Mouse (Mus musculus): Measurements from ENCODE around the gene Zfp628. TPM values are rescaled to one million over a fixed set of nuclear protein-coding genes. Genes with fewer than 3 reads are reported as not detected.

Gene Zfp628
- polyA plus RNA-seq, 1 experiment from 2014 or later: 3.3 TPM

- peaks cover 44% of the 10 kb centered on the region for H3K4me1 ChIP-seq
- no peaks in the 10 kb centered on the region for H3K27me3 ChIP-seq (replicated peaks)
- peaks cover 31% of the 10 kb centered on the region for H3K36me3 ChIP-seq
- H3K9me3 ChIP-seq: no peaks in the 10 kb centered on the region
- no peak for ATAC-seq (ENCODE audit: insufficient read depth, low FRiP score, low read depth)
- 88% methylated on average over 21 of the region's 21 CpGs for WGBS
- no peak overlapping the region for H3K27ac ChIP-seq
- H3K9ac ChIP-seq: no peak overlapping the region
- no peak overlapping the region for H3K4me3 ChIP-seq (replicated peaks)
- H3K4me2 ChIP-seq: no peak overlapping the region
Measured at GRCm38 (mm10) chr7:4919096-4919495, 4.1 kb downstream of the Zfp628 start.

GRCm38 (mm10) chr7:4919971-4920370 is 5.0 kb downstream of the Zfp628 start:
- Histone ChIP-seq H3K27ac (no peak overlapping the region), H3K4me1 (peaks cover 43% of the 10 kb centered on the region), H3K4me3 (replicated peaks) (no peak overlapping the region), H3K27me3 (replicated peaks) (no peaks in the 10 kb centered on the region), H3K9ac (no peak overlapping the region), H3K36me3 (peaks cover 31% of the 10 kb centered on the region), H3K4me2 (no peak overlapping the region), H3K9me3 (no peaks in the 10 kb centered on the region)
- 85% methylated on average over 21 of the region's 21 CpGs for WGBS
- ATAC-seq (ENCODE audit: insufficient read depth, low FRiP score, low read depth): no peak

GRCm38 (mm10) chr7:4920496-4920895 is 5.5 kb downstream of the Zfp628 start:
- H3K36me3 ChIP-seq: peaks cover 31% of the 10 kb centered on the region
- H3K9ac ChIP-seq: no peak overlapping the region
- H3K4me3 ChIP-seq (replicated peaks): no peak overlapping the region
- 89% methylated on average over 19 of the region's 19 CpGs for WGBS
- no peak overlapping the region for H3K4me2 ChIP-seq
- no peak for ATAC-seq (ENCODE audit: insufficient read depth, low FRiP score, low read depth)
- H3K27me3 ChIP-seq (replicated peaks): no peaks in the 10 kb centered on the region
- H3K4me1 ChIP-seq: peaks cover 48% of the 10 kb centered on the region
- H3K9me3 ChIP-seq: no peaks in the 10 kb centered on the region
- peak overlapping the region; percentile 59 for H3K27ac ChIP-seq

- no peaks in the 10 kb centered on the region for H3K9me3 ChIP-seq
- H3K36me3 ChIP-seq: peaks cover 31% of the 10 kb centered on the region
- no peak overlapping the region for H3K4me3 ChIP-seq (replicated peaks)
- no peak overlapping the region for H3K4me2 ChIP-seq
- peaks cover 50% of the 10 kb centered on the region for H3K4me1 ChIP-seq
- peak overlapping the region; percentile 59 for H3K27ac ChIP-seq
- WGBS: 58% methylated on average over 23 of the region's 23 CpGs
- ATAC-seq (ENCODE audit: insufficient read depth, low FRiP score, low read depth): no peak
- H3K9ac ChIP-seq: no peak overlapping the region
- H3K27me3 ChIP-seq (replicated peaks): no peaks in the 10 kb centered on the region
Measured at GRCm38 (mm10) chr7:4920976-4921823, 6.2 kb downstream of the Zfp628 start.

- Histone ChIP-seq H3K4me1 (peaks cover 50% of the 10 kb centered on the region), H3K4me2 (peak within 1 kb of the TSS; percentile 57), H3K9ac (no peak within 1 kb of the TSS), H3K27me3 (replicated peaks) (no peaks in the 10 kb centered on the region), H3K36me3 (peaks cover 31% of the 10 kb centered on the region), H3K4me3 (replicated peaks) (peak within 1 kb of the TSS; percentile 26), H3K27ac (peak within 1 kb of the TSS; percentile 93), H3K9me3 (no peaks in the 10 kb centered on the region)
- ATAC-seq (ENCODE audit: insufficient read depth, low FRiP score, low read depth): no peak
- 29% methylated on average over 8 of the region's 8 CpGs for WGBS
Measured at GRCm38 (mm10) chr7:4921824-4922482, 6.9 kb downstream of the Zfp628 start, which contains the start of gene Nat14. Gene Nat14 (plus strand): TSS chr7:4922028.

GRCm38 (mm10) chr7:4922508-4922907 is 7.5 kb downstream of the Zfp628 start:
- Histone ChIP-seq H3K4me3 (replicated peaks) (peak overlapping the region; percentile 26), H3K4me1 (peaks cover 52% of the 10 kb centered on the region), H3K9ac (no peak overlapping the region), H3K4me2 (peak overlapping the region; percentile 57), H3K9me3 (no peaks in the 10 kb centered on the region), H3K27me3 (replicated peaks) (no peaks in the 10 kb centered on the region), H3K36me3 (peaks cover 31% of the 10 kb centered on the region), H3K27ac (peak overlapping the region; percentile 93; the same call in 1 of the 2 replicates)
- 2% methylated on average over 14 of the region's 14 CpGs for WGBS
- no peak for ATAC-seq (ENCODE audit: insufficient read depth, low FRiP score, low read depth)

- WGBS: 2% methylated on average over 14 of the region's 14 CpGs
- no peak overlapping the region for H3K9ac ChIP-seq
- H3K27me3 ChIP-seq (replicated peaks): no peaks in the 10 kb centered on the region
- peak overlapping the region; percentile 26 for H3K4me3 ChIP-seq (replicated peaks)
- peaks cover 31% of the 10 kb centered on the region for H3K36me3 ChIP-seq
- H3K9me3 ChIP-seq: no peaks in the 10 kb centered on the region
- H3K4me1 ChIP-seq: peaks cover 52% of the 10 kb centered on the region
- H3K4me2 ChIP-seq: peak overlapping the region; percentile 57
- no peak for ATAC-seq (ENCODE audit: insufficient read depth, low FRiP score, low read depth)
- peak overlapping the region; percentile 93 for H3K27ac ChIP-seq
Measured at GRCm38 (mm10) chr7:4922931-4923565, 8.0 kb downstream of the Zfp628 start.

- no peak for ATAC-seq (ENCODE audit: insufficient read depth, low FRiP score, low read depth)
- no peak overlapping the region; the same call in 1 of the 2 replicates for H3K9ac ChIP-seq
- peak overlapping the region; percentile 13 for H3K4me3 ChIP-seq (replicated peaks)
- H3K4me1 ChIP-seq: peaks cover 52% of the 10 kb centered on the region
- no peaks in the 10 kb centered on the region for H3K9me3 ChIP-seq
- 8% methylated on average over 37 of the region's 37 CpGs for WGBS
- peak overlapping the region; percentile 93 for H3K27ac ChIP-seq
- H3K4me2 ChIP-seq: peak overlapping the region; percentile 57
- H3K27me3 ChIP-seq (replicated peaks): no peaks in the 10 kb centered on the region
- H3K36me3 ChIP-seq: peaks cover 26% of the 10 kb centered on the region
Measured at GRCm38 (mm10) chr7:4923586-4924364, 8.8 kb downstream of the Zfp628 start.

GRCm38 (mm10) chr7:4924483-4924882 is 9.5 kb downstream of the Zfp628 start:
- no peak for ATAC-seq (ENCODE audit: insufficient read depth, low FRiP score, low read depth)
- Histone ChIP-seq H3K4me1 (peaks cover 52% of the 10 kb centered on the region), H3K9me3 (no peaks in the 10 kb centered on the region), H3K36me3 (peaks cover 19% of the 10 kb centered on the region), H3K27ac (peak overlapping the region; percentile 93), H3K27me3 (replicated peaks) (no peaks in the 10 kb centered on the region), H3K4me3 (replicated peaks) (no peak overlapping the region), H3K4me2 (peak overlapping the region; percentile 57), H3K9ac (no peak overlapping the region; the same call in 1 of the 2 replicates)
- WGBS: 2% methylated on average over 4 of the region's 4 CpGs

GRCm38 (mm10) chr7:4924891-4925301 is 9.9 kb downstream of the Zfp628 start:
- H3K36me3 ChIP-seq: peaks cover 14% of the 10 kb centered on the region
- H3K4me3 ChIP-seq (replicated peaks): no peak overlapping the region
- peak overlapping the region; percentile 93 for H3K27ac ChIP-seq
- 2% methylated on average over 4 of the region's 4 CpGs for WGBS
- no peaks in the 10 kb centered on the region for H3K9me3 ChIP-seq
- H3K27me3 ChIP-seq (replicated peaks): no peaks in the 10 kb centered on the region
- H3K4me2 ChIP-seq: peak overlapping the region; percentile 57
- peak; percentile 24 for ATAC-seq (ENCODE audit: insufficient read depth, low FRiP score, low read depth)
- no peak overlapping the region for H3K9ac ChIP-seq
- peaks cover 52% of the 10 kb centered on the region for H3K4me1 ChIP-seq
